Mouse (Mus musculus): ENCODE measurements around the gene Zc3hav1.

DNA sequence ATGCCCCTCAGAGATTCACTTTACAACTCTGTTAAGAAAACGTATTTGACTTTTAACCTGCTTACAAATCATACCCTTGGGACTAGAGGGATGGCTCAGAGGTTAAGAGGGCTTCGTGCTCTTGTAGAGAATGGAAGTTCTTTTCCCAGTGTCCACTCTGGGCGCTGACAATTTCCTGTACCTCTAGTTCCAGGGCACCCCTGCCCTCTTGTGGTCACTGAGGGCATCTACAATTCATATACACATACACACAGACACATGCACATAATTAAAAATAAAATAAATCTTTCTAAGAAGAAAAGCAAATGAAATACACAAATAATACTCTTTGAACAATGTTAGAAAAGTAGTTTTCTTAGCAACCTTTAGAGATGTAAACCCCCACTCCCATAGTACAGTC lies 15.5 kb upstream of the Zc3hav1 start:
- TF ChIP-seq POLR2A (IDR thresholded peaks at IDR 0.05; ENCODE audit: borderline replicate concordance, low read depth, low read length), result no peak
- no peak for TF ChIP-seq CTCF (IDR thresholded peaks at IDR 0.05; ENCODE audit: low read depth, low read length)

Data from bone marrow macrophage, adult 2 months (primary cell).